Mouse (Mus musculus): ENCODE measurements around the gene G6pc3.

Gene G6pc3

DNA sequence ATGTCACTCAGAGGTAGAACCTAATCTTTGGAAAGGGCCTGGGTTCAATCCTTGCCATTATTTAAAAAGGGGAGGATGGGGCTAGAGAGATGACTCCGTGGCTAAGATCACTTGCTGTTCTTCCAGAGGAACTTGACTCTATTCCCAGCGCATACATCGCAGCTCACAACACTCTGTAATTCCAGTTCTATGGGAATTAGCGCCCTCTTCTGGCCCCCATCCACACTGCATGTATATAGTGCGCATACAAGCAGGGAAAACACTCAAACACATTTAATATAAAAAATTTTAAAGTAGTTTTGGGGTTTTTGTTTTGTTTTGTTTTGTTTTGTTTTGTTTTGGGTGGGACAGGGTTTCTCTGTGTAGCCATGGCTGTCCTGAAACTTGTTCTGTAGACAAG, 52.5 kb downstream of the G6pc3 start:
- in situ Hi-C loops (cut with MboI, MseI), result no loop called here

All from T-helper 17 cell (primary cell).